Mouse (Mus musculus) lung, adult 18-20 months (tissue): ENCODE results near the gene Piga.

Experiments
- DNase-seq, 2 experiments: peaks; one replicate each; pipeline ENCODE4 v3.0.0; 2022; ENCODE audit warnings: mixed read lengths in 2 of 2

Gene Piga

DNA sequence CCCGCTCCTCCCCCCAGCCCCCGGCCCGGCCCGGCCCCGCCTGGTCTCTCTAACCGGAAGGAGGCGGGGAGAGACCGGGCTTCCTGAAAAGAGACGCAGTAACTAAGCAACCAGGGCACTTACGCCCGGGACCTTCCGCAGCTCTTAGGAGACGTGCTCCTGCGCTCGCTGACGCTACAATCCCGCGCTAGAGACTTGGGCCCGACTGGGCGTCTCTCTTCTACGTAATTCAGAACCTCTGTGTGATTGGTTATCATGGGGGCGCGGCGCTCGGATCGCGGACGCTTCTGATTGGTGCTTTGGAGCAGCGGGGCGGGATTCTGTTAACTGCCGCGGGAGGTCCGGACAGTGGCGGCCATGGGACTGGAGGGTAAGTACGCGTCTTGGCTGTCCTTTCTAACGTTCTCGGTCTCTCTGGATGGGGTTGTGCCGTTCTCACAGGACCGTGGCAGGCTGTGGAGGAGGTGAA is at the start of gene Piga:
Piga (plus strand) TSS at position 317 of the 469 bp plus-strand sequence.
- DNase-seq: peak; percentile 95 to 96

DNA sequence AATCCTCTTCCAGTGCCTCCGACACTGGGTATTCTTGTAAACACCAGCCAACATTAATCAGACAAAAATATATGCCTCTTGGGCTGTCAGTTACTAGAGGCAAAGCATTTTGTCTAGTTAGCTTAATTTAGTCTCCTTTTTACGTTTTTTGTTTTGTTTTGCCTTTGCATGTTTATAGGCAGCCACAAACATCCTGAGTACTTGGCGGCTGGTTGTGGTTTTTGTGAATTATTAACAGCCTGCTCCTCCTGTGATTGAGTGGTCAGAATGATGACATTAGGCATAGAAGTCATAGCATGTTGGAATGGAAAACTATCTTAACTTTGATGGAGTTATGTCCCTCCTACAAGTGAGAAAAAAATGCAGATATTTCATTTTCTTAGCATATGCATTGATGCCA is 49.0 kb upstream of the Piga start:
- DNase-seq: no peak

DNA sequence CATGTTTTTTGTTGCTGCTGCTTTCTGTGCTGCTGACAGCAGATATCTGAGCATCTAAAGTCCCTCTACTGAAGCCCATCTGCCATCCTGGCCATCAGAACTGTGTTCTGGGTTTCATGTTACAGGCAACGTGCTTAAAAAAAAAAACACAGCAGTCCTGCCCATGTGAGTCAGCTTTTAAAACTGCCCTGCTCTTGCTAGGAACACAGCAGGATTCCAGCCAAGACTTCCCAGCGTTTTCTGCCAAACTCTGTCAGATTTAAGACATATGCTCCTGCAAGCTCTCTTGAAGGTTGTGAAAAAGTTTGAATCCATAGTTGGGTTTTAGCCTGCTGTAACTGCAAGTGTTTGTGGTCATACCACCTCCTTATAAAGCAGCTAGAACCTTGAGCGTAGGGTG is 46.5 kb upstream of the Piga start, which contains the start of gene Vegfd:
Vegfd (plus strand) TSS at position 298 of the 400 bp plus-strand sequence.
- DNase-seq: peak; percentile 9 to 30

DNA sequence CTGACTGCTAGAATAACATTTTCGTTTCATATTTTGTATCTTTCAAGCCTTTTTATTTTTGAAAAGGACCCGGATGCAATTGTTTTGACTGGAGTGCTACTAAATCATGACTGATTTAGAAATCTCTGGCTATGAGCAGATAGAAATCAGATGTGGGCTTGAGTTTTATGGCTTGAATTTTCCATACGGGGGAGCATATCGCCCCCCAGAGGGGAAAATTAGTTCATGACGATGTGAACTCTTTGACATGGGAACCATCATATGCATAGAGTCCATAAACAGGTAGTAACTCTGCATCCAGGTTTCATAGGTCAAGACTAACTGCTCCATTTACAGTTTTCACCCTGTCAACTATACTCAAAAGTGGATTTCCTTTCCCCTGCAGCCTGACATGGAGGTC is 45.0 kb upstream of the Piga start:
- peak in 1 of 2 experiments; percentile 4 for DNase-seq

DNA sequence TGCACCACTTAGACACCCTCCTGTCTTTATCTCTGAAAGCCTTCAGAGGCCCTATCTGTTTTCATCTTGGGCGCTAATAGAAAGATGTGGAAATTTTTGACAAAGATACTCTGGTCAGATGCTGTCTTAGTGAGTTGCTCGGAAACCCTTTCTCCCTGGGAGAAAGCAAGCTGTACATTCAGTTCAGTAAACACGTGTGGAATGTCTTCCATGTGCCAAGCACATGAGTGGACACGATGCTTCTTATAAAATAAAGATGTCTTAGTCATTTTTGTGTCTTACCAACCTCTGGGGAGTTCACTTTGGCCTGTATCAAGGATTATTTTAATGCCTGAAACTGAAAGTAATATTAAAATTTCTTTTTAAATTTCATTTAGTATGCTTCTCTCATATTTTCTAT is 39.9 kb upstream of the Piga start:
- no peak for DNase-seq

DNA sequence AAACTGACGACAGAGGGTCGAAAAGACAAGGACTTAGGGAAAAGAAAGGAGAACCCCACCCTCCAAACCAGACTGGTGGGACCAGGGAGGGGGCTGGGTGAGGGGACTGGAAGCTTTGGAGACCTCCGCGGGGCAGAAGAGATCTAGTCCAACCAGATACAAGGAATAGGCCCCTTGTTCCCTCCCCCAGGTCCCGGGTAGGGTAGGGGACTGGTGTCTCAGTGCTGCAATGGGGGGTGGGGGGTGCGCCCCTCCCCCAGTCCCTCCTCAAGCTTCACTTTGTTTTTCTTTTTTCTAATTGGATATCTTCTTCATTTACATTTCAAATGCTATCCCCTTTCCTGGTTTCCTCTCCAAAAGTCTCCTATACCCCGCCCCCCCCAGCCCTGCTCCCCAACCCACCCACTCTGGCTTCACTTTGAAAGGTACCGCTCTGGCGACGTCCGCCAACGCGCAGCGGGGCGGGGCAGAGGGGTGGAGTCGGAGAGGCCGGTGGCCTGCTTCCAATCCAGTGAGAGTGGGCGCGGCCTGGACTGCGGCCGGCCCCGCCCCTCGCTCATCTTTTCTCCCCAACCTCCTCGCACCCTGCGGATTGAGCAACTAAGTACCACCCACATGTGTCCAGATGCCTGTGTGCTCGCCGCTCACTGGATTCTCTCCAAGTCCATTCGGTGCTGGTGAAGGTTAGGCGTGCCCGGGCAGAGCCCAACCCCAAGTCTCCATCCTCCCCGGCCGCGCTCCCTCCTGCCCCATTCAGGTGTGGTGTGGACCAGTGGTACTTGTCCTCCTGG is 37.8 kb upstream of the Piga start:
- DNase-seq: peak; percentile 78 to 85

DNA sequence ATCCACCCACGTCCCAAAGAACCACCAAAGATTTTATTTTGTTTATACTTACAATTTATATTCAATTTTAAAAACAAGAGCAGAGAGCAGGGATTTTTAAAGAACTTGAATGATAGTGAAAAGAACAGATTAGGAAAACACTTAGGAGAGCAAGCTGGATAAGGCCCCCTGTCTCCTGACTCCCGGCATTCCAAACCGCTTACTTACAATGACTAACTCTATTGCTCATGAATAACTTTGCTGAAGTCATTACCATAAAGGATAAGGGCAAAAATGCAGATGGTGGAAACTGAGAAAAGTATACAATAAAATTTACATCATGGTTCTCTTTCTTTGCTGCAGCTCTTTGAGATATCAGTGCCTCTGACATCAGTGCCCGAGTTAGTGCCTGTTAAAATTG is 25.5 kb upstream of the Piga start:
- DNase-seq: no peak

DNA sequence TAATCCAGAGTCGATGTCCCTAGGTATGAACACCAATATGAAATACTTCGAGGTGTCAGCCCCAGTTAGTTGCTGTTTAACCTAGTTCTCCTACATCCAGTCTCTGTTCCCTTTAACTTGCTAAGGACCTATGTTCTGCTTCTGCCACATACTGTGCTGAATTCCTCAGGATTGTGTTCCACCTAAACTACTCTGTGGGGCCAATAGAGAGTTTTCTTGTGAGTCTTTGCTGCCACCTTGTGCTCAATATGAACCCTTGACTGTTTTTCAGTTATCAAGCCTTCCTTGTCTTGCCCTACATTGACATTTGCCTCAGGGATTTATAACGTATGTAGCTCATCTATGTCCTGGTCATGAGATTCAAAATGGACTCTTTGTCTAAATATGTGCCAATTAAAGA is 21.1 kb upstream of the Piga start:
- no peak for DNase-seq

DNA sequence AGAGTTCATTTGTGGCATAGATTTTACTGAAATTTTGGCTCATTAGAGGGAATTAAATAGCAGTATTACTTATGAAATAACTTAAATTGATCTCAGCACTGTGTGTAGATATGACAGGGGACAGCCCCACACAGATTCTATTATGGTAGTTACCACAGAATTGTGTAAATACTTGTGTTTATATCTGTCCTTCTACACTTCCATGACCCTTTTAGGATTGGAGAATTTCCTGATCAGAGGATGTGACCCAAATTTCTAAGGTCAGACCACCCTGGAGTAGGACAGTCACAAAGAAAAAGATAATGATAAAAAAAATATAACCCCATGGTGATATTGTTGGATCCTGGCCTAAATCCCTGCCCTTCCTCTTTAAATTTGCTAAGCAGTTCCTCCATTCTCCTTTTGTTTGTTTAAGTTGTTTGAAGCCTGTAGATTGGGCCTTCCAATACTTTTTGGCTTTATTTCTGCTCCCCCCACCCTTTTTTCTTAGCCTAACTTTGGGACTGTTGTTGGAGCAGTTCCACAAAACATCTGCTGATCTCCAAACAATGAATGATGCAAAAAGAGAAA is 14.4 kb upstream of the Piga start:
- DNase-seq: no peak

DNA sequence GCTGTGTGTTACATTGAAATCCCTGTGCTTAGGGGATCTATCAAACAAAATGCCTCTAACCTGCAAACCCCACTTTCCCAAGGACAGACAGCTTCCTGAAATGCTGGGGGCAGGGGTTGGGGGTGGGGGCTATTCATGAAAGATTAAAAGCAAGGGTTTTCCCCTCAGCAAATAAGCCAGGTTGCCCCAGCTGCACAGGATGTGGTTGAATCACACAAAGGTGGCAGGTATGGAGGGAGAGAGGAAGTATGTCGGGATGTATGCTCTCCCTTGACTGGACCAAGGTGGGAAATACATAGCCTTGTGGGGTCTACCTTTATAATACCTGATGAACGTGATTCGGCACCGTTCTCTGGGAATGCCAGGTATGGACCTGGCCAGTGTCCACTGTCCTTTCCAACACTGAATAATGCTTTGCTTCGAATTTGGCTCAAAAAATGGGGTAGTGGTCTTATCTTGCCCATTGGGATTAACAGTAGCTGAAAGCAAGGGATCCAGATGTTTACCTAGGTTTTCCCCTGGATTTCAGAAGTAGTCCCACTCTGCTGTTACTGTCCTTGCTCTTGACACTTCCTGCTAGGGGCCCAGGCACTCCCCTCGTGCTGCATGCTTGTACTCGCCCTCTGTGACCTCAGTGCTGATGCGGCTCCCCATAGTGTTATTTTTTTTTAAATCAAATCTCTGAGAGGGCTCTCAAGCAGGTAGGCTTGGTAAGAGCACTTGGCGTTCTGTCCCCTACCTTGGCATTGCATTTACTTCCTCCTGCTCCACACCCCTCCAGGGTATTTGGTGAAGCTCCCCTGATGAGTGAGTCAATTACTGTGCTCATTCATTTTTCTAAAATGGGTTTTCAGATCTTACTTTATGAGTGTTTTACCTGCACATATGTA is 13.2 kb upstream of the Piga start:
- DNase-seq: peak; percentile 7 to 21

DNA sequence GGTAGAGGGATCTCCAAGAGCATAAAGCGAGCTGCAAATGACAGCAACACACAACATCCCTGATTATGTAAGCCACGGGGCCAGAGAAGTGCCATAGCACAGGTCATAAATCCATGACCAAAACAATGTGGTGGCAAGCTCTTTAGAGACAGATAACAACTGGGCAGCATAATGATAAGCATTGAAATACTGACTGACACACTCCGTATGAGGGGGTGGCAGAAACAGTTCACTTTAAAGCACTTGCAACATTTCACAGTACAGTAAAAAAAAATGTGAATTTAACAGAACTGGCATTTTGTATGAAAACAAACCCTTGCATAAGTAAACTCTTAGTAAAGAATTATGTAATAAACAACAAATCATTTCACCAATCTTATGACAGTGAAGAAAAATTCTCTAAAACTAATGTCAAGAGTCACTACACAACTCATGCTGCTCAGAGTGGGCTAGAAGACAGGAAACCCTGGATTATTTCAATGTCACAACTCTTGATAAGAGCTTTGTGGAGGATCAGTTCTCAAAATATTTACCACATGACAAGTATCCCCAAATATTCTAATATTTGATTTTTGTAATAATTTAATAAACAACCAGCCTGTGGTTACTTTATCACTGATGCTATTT is 11.2 kb upstream of the Piga start:
- no peak for DNase-seq

DNA sequence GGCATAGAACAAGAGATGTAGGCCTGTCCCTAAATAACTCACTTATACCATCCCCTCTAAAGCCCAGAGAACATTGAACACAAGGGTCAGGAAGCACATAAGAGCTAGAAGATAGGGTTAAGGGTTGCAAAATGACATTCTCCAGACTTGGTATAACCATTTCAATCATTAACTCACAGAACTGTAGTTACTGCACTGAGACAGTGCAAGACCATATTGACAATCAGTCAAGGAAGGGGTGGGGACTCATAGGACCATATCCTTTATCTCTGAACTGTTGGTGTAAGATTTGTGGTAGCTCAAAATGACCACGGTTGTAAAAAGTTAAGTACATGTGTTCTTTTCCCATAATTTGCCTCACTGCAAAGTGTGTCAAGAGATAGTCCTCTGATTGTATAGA is 9.0 kb upstream of the Piga start:
- no peak for DNase-seq

DNA sequence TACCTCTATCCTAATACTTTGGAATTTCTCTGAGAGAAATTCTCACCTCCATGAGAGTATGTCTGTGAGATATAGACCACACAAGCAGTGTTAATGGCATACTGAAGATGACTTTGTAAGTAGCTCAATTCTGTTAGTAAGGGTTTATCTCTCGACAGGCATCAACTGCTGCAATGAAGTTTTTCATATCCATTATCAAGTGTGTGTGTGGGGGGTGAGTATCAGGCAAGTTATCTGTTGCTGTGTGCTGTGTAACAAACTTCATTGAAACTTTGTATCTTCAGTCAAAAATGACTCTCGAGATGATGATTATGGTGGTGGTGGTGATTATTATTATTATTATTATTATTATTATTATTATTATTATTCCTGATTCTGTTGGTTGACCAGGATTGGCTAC is 2.8 kb upstream of the Piga start:
- DNase-seq: no peak

DNA sequence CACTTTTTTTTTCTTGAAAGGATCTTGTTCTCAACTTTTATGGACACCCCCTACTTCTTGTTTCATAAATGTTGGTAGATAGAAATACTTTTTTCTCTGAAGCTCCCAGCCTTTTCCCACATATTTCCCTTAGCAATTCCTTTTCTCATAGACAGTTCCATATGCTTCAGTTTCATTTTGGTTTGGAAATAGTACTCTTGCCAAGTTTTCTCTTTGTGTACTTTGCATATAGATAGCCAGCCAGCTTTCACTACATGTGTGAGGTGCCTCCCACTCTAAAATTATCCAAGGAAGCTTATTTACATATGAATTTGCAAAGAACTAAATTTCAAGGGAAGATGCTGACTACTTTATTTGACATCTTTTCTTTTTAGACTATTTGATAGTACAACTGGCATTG is 1.6 kb upstream of the Piga start:
- no peak for DNase-seq

DNA sequence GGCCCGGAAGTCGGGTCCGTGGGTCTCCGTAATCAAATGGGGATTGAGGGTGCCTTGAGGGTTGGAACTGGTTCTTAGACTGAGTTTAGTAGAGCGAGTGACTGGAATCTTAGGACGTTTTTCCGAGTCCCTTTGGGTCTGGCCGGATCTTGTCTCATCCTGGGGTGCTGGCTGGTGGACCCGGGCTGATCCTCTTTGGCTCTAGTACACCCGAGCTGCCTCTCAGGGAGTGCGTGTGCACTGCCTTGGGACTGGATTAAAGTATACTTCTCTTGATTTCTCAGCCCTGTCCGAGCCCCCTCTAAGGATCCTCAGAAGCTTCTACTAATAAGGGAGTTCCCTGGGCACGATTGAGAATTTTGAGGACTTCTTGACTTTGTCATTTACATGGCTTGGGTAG is 368 bp downstream of the Piga start:
- no peak for DNase-seq

DNA sequence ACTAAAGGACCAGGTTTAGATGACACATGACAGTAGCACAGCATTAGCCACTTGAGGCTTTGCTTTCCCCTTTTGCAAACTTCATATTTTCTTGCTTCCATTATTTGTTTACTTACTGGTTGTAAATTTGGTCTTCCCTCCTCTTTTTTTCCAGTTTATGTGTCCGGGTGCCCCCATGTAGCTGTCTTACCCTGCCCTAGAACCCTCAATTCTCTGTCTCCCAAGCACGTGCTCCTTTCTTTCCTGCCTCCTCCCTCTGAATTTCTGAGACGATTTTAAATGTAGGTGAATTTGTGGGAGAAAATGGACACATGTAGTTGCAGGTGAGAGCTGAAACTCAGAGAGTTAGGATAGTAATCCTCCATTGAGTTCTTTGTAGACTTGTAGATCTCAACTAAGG is 931 bp downstream of the Piga start:
- DNase-seq: no peak

DNA sequence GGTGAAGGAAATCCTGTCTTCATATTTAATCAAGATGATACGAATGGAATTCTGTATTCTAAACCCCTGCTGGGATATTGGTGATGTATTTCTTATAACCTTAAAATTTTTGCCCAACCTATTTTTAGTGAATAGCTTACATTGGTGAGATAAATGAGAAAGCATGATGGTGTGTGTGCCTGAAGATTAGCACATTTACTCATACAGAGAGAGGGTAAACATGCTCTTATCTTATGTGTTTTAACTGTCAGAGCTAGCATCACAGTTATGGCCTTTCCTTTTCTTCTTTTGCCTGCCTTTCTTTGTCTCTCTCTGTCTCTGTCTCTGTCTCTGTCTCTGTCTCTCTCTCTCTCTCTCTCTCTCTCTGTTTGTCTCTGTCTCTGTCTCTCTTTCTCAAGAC is 5.2 kb downstream of the Piga start:
- DNase-seq: no peak

DNA sequence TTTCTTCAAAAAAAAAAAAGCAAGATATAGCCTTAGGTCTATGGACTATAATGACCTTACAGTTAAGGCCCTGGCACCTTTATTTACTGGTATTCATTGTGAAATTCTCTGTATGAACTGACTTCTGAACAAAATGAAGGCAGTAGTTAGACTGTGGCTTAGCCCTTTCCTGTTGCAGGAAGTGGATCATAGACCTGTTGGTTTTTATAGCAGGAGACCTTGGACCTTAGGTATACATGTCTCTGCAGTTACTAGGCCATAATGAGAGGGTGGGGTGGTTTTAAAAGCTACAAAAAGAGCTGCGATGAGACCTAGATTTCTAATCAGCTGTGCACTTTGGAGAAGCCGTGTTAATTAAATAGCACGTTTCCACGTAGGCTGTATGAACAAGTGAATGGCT is 7.7 kb downstream of the Piga start:
- no peak for DNase-seq

DNA sequence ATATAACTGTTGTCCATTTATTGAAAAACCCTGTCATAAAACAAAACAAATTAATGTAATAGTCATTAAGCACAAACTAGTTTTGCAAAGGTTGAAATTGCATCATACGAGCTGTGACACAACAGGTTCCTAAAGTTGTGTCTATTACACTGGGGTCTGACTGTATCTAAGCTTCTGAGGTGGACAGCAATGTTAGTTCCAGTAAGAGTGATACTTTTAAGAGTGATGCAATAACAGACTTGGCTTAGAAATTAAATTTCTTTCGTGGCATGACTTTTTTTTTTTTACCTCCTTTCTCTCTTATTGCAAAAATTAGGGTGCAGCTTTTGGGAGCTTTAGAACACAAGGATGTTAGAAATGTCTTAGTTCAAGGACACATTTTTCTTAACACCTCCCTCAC is 8.6 kb downstream of the Piga start:
- DNase-seq: no peak

DNA sequence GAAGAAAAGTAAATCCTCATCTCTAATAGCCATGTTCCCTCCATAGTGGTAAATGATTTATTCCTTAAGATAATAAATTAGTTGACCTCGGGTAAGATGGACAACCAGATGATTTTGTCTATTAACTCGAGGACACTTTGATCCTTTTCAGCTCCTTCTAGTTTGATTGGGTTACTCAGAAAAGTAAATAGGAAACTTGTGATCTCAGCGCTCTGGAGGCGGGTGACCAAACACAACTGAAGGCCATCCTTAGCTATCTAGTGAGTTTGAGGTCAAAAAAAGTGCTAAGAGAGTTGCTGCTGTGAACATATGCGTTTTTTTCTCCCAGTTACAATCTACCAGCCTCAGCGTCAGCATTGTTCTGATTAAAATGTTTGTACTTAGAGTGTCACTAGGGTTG is 11.0 kb downstream of the Piga start:
- no peak for DNase-seq

DNA sequence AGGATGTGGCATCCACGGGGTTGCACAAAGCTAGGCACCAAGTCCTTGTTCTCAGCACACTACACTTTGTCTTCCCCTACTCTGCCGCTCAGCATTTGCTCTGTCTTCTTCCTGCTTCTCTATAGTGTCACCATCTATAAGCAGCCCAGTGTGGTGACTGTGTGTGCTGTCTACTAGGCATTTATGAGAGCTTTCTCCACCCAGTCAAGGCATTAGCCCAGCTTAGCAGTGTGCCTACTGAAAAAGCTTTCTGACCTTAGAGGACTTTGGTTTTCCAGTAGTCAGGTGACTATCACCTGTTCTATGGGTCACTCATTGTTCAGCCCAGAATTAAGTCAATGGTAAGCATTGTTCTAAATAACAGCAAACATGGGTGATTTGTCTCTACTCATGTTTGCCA is 11.5 kb downstream of the Piga start:
- DNase-seq: no peak

DNA sequence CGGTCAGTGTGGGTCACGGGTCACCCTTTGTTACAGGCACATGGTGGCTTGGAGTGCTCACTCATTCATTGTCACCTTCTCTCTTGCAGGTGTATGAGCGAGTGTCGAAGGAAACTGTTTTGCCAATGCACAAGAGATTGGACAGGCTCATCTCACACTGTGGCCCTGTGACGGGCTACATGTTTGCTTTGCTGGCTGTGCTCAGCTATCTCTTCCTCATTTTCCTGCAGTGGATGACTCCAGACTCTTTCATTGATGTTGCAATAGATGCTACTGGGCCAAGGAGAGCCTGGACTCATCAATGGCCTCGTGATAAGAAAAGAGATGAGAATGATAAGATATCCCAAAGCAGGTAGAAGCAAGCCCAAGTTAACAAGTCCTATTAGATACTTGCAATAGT is 12.0 kb downstream of the Piga start:
- DNase-seq: no peak

DNA sequence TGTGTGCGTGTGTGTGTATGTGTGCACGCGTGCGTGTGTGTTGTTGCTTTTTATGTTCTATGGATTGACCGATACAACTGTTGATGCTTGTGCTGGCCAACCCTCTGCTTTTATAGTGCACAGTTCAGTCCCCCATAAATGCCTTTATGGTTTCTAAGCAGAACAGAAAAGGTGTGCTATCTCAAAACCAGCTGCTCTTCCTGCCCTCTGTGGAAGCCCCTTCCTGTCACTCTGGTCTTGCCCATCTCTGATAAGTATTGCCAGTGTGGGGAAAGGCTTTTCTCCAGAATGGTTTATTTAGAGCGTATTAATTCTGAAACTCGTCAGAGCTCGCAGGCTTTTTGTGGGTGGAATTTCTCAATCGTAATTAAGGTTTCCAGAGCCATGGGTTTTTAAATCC is 13.1 kb downstream of the Piga start:
- no peak for DNase-seq
